Mouse (Mus musculus) hindbrain, postnatal 0 days (tissue): ENCODE data around the gene Nrg3. TPM values are rescaled to one million over a fixed set of nuclear protein-coding genes. Genes with fewer than 3 reads are reported as not detected.

Experiments
- ATAC-seq: fragments of 200-750 bp; cut with Nextera tagmentation; 2 replicates; pipeline ENCODE4 v1.8.0; 2017; ENCODE audit warnings: mild to moderate bottlenecking, moderate TSS enrichment, moderate library complexity
- DNase-seq: peaks from one replicate; pipeline ENCODE4 v3.0.0-alpha.2; 2015; ENCODE audit warnings: low spot score
- H3K27ac ChIP-seq: fragments of 300-500 bp; sonication (generic); 2 replicates; pipeline ENCODE4 v1.5.1; 2014; ENCODE audit warnings: mild to moderate bottlenecking
- H3K27me3 ChIP-seq: fragments of 300-500 bp; sonication (generic); 2 replicates; pipeline ENCODE4 v1.6.1; 2014; ENCODE audit warnings: low read length, mixed read lengths; ENCODE audit not compliant: insufficient read depth
- H3K36me3 ChIP-seq: fragments of 300-500 bp; sonication (generic); 2 replicates; pipeline ENCODE4 v1.6.1; 2014; ENCODE audit warnings: low read length, mixed read lengths; ENCODE audit not compliant: insufficient read depth
- H3K4me1 ChIP-seq: fragments of 300-500 bp; sonication (generic); 2 replicates; pipeline ENCODE4 v1.6.1; 2014; ENCODE audit warnings: antibody characterized with exemption, low read length, mixed read lengths; ENCODE audit not compliant: insufficient read depth
- H3K4me2 ChIP-seq: fragments of 300-500 bp; sonication (generic); 2 replicates; pipeline ENCODE4 v1.6.1; 2014; ENCODE audit warnings: low read depth, mild to moderate bottlenecking, low read length, moderate library complexity, mixed read lengths
- H3K4me3 ChIP-seq: fragments of 300-500 bp; sonication (generic); 2 replicates; pipeline ENCODE4 v1.5.1; 2014; ENCODE audit warnings: low read length
- H3K9ac ChIP-seq: fragments of 300-500 bp; sonication (generic); replicated peaks from 2 replicates; pipeline ENCODE4 v1.6.1; 2014; ENCODE audit warnings: mild to moderate bottlenecking, low read length, moderate library complexity, mixed read lengths
- H3K9me3 ChIP-seq: fragments of 300-500 bp; sonication (generic); 2 replicates; pipeline ENCODE4 v1.6.1; 2016; ENCODE audit warnings: low read length, mixed read lengths
- CTCF ChIP-seq: IDR thresholded peaks from 2 replicates; pipeline ENCODE4 v1.5.1; 2016; ENCODE audit warnings: antibody characterized with exemption, control low read depth, low read depth
- WGBS: fragments of 180-500 bp; shearing (Covaris S2); extraction: QIAGEN DNeasy Blood & Tissue Kit; methylation state at CpG from one replicate; pipeline ENCODE4 v1.1.7; 2014; 5-methylcytosine and 5-hydroxymethylcytosine counted together
- polyA plus RNA-seq: library from polyadenylated mRNA; unstranded; fragments of >200 nt; fragmentation: Nextera tagmentation; extraction: Ambion mirVana; gene quantifications from 2 replicates; pipeline ENCODE4 v1.2.1, GENCODE M21; 2015
- total RNA-seq: library from RNA; depleted of rRNA; stranded (reverse); fragments of >200 nt; gene quantifications from 2 replicates; pipeline ENCODE4 v1.2.3, GENCODE M21; 2014

Gene Nrg3
- total and polyA plus RNA-seq, 2 experiments from 2014 or later: 8.6 to 29.7 TPM

DNA sequence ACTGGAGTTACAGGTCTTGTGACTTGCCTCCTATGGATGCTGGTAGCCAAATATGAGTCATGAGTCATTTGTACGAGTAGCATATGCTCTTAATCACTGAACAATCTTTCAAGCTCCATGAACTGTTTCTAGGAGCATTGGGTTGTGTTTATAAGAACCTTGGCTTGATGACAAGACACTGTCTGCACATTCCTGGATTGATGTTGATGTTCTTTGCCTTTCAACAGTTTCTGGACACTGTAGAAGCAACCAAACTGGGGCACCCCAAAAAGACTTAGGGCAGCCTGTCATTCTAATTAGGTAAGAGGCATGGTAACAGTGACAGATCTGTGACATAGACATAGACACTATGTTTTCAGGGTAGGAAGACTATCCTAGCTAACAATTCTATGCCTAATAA lies 771.5 kb downstream of the Nrg3 start:
- Histone ChIP-seq H3K4me1 (peaks cover 7% of the 10 kb centered on the region; the same call in 1 of the 2 replicates), H3K27me3 (no peaks in the 10 kb centered on the region), H3K9ac (no peak overlapping the region), H3K4me3 (no peak overlapping the region), H3K4me2 (no peak overlapping the region), H3K9me3 (no peaks in the 10 kb centered on the region), H3K27ac (no peak overlapping the region), H3K36me3 (no peaks in the 10 kb centered on the region)
- DNase-seq (peak; percentile 53), ATAC-seq (peak; percentile 62; the same call in 1 of the 2 replicates)
- no peak for TF ChIP-seq CTCF
- WGBS: 35% methylated on average over 1 of the region's 1 CpGs

GRCm38 (mm10) chr14:38700972-38701371 lies 771.9 kb downstream of the Nrg3 start:
- Histone ChIP-seq H3K9me3 (no peaks in the 10 kb centered on the region), H3K4me3 (no peak overlapping the region), H3K36me3 (no peaks in the 10 kb centered on the region), H3K27ac (no peak overlapping the region), H3K9ac (no peak overlapping the region), H3K4me2 (no peak overlapping the region), H3K4me1 (peaks cover 7% of the 10 kb centered on the region; the same call in 1 of the 2 replicates), H3K27me3 (no peaks in the 10 kb centered on the region)
- WGBS: 89% methylated on average over 3 of the region's 3 CpGs
- TF ChIP-seq CTCF: no peak
- no peak for ATAC-seq
- no peak for DNase-seq

DNA sequence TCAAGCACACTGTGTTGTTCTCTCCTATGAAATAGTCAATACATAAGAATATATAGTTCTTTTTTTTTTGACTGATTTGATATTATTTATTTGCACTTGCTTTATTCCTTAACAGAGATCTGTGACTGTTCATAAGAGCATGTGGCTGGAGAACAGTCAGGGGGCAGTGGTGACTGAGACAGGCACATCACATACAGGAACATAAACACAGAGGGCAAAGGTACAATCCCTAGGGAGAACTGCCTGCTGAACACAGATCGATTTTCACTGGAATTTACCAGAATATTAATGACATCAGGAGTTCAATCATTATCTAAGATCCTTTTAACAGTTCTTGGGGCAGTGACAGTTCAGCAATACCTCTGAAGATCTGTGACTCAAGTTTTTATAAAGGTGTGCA lies 812.9 kb downstream of the Nrg3 start:
- no peak for TF ChIP-seq CTCF
- H3K36me3 ChIP-seq: no peaks in the 10 kb centered on the region
- no peaks in the 10 kb centered on the region for H3K27me3 ChIP-seq
- 60% methylated on average over 1 of the region's 1 CpGs for WGBS
- no peak overlapping the region for H3K4me3 ChIP-seq
- no peak overlapping the region for H3K9ac ChIP-seq
- no peaks in the 10 kb centered on the region for H3K4me1 ChIP-seq
- no peak overlapping the region for H3K4me2 ChIP-seq
- no peaks in the 10 kb centered on the region for H3K9me3 ChIP-seq
- DNase-seq (no peak), ATAC-seq (no peak)
- H3K27ac ChIP-seq: no peak overlapping the region

- H3K4me2 ChIP-seq: no peak overlapping the region
- no peaks in the 10 kb centered on the region for H3K9me3 ChIP-seq
- no peak overlapping the region for H3K27ac ChIP-seq
- ATAC-seq (no peak), DNase-seq (no peak)
- no peaks in the 10 kb centered on the region for H3K36me3 ChIP-seq
- 76% methylated on average over 3 of the region's 3 CpGs for WGBS
- H3K27me3 ChIP-seq: no peaks in the 10 kb centered on the region
- no peak overlapping the region for H3K4me3 ChIP-seq
- no peaks in the 10 kb centered on the region for H3K4me1 ChIP-seq
- no peak for TF ChIP-seq CTCF
- H3K9ac ChIP-seq: no peak overlapping the region
These were observed 835.8 kb downstream of the Nrg3 start for GRCm38 (mm10) chr14:38637070-38637469.

- ATAC-seq (no peak), DNase-seq (no peak)
- Histone ChIP-seq H3K4me1 (no peaks in the 10 kb centered on the region), H3K36me3 (no peaks in the 10 kb centered on the region), H3K27ac (no peak overlapping the region), H3K9ac (no peak overlapping the region), H3K9me3 (no peaks in the 10 kb centered on the region), H3K27me3 (no peaks in the 10 kb centered on the region), H3K4me2 (no peak overlapping the region), H3K4me3 (no peak overlapping the region)
- 65% methylated on average over 3 of the region's 3 CpGs for WGBS
- TF ChIP-seq CTCF: no peak
These were observed 842.8 kb downstream of the Nrg3 start for GRCm38 (mm10) chr14:38630114-38630513.

GRCm38 (mm10) chr14:38629671-38630070 lies 843.2 kb downstream of the Nrg3 start:
- TF ChIP-seq CTCF: no peak
- ATAC-seq: peak; percentile 24; the same call in 1 of the 2 replicates

DNA sequence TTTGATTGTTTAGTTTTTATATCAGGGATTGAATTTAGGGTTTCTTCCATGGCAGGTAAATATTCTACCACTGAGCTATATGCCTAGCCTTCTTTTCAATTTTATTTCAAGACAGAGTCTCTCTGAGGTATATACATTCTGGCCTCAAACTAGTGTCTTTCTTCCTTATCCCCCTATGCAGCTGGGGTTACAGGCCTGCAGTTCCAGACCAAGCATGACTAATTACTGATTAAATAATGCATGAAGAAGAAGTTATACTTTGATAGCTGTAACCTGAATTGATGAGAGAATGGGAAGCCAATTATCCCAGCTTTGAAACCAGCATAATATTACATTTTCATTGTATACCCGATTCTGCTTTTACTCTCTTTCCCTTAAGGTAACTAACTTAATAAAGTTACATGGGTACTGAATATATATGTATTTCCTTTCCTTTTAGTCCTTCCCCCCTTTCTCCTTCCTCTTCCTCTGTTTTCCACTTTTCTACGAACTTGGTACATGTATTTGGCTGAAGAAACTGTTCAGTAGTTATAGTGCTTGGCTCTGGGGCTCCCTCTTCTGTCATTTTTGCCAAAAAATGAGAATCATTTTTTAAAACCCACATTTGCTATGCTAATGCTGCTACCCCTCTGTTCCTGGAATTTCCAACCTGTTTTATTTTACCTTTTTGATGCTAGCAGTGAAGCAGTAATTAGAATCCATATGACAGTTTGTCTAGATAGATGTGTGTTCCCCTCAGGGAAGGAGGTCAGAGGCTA lies 843.8 kb downstream of the Nrg3 start:
- no peaks in the 10 kb centered on the region for H3K4me1 ChIP-seq
- H3K9me3 ChIP-seq: no peaks in the 10 kb centered on the region
- no peak for ATAC-seq
- 60% methylated on average over 2 of the region's 2 CpGs for WGBS
- no peak overlapping the region for H3K27ac ChIP-seq
- H3K4me3 ChIP-seq: no peak overlapping the region
- peak; percentile 34 for TF ChIP-seq CTCF
- no peaks in the 10 kb centered on the region for H3K36me3 ChIP-seq
- peak; percentile 30 for DNase-seq
- H3K27me3 ChIP-seq: no peaks in the 10 kb centered on the region
- no peak overlapping the region for H3K4me2 ChIP-seq
- no peak overlapping the region for H3K9ac ChIP-seq

More at GRCm38 (mm10) chr14:38629671-38630070, 843.2 kb downstream of the Nrg3 start:
- Histone ChIP-seq H3K9ac (no peak overlapping the region), H3K4me3 (no peak overlapping the region), H3K27me3 (no peaks in the 10 kb centered on the region), H3K36me3 (no peaks in the 10 kb centered on the region), H3K4me1 (no peaks in the 10 kb centered on the region), H3K9me3 (no peaks in the 10 kb centered on the region), H3K27ac (no peak overlapping the region), H3K4me2 (no peak overlapping the region)
- peak; percentile 43 for DNase-seq
